Mouse (Mus musculus) hindbrain, embryonic 15.5 days (tissue): ENCODE results near the gene Gm10563. TPM values are rescaled to one million over a fixed set of nuclear protein-coding genes. Genes with fewer than 3 reads are reported as not detected.

Experiments
- ATAC-seq: fragments of 200-750 bp; cut with Nextera tagmentation; 2 replicates; pipeline ENCODE4 v1.8.0; 2017; ENCODE audit warnings: low read depth, moderate number of reproducible peaks, moderate TSS enrichment; ENCODE audit not compliant: low FRiP score
- H3K27ac ChIP-seq: fragments of 300-500 bp; sonication (generic); replicated peaks from 2 replicates; pipeline ENCODE4 v1.5.1; 2015; ENCODE audit warnings: mild to moderate bottlenecking, inconsistent platforms
- H3K27me3 ChIP-seq: fragments of 300-500 bp; sonication (generic); 2 replicates; pipeline ENCODE4 v1.6.1; 2015; ENCODE audit warnings: control low read depth, inconsistent platforms
- H3K36me3 ChIP-seq: fragments of 300-500 bp; sonication (generic); 2 replicates; pipeline ENCODE4 v1.6.1; 2015; ENCODE audit warnings: control low read depth, inconsistent platforms
- H3K4me1 ChIP-seq: fragments of 300-500 bp; sonication (generic); replicated peaks from 2 replicates; pipeline ENCODE4 v1.6.1; 2015; ENCODE audit warnings: control low read depth, inconsistent platforms
- H3K4me2 ChIP-seq: fragments of 300-500 bp; sonication (generic); 2 replicates; pipeline ENCODE4 v1.6.1; 2015; ENCODE audit warnings: moderate library complexity, mild to moderate bottlenecking, inconsistent platforms
- H3K4me3 ChIP-seq: fragments of 300-500 bp; sonication (generic); 2 replicates; pipeline ENCODE4 v1.5.1; 2015; ENCODE audit warnings: mild to moderate bottlenecking, inconsistent platforms
- H3K9ac ChIP-seq: fragments of 300-500 bp; sonication (generic); 2 replicates; pipeline ENCODE4 v1.6.1; 2015; ENCODE audit warnings: inconsistent platforms
- H3K9me3 ChIP-seq: fragments of 300-500 bp; sonication (generic); 2 replicates; pipeline ENCODE4 v1.6.1; 2016; ENCODE audit warnings: control low read depth, inconsistent platforms
- WGBS: fragments of 180-500 bp; shearing (Covaris S2); methylation state at CpG from one replicate; pipeline ENCODE4 v1.1.7; 2015; 5-methylcytosine and 5-hydroxymethylcytosine counted together
- polyA plus RNA-seq: library from polyadenylated mRNA; unstranded; fragments of >200 nt; fragmentation: Nextera tagmentation; extraction: Ambion mirVana; gene quantifications from 2 replicates; pipeline ENCODE4 v1.2.1, GENCODE M21; 2015

Gene Gm10563
- polyA plus RNA-seq, 1 experiment from 2014 or later: not detected

GRCm38 (mm10) chr4:155651553-155652269, 6.5 kb upstream of the Gm10563 start:
- ATAC-seq: no peak
- H3K27me3 ChIP-seq: peaks cover 58% of the 10 kb centered on the region
- peaks cover 57% of the 10 kb centered on the region for H3K36me3 ChIP-seq
- H3K4me2 ChIP-seq: no peak overlapping the region
- H3K9ac ChIP-seq: no peak overlapping the region
- 71% methylated on average over 15 of the region's 15 CpGs for WGBS
- no peaks in the 10 kb centered on the region for H3K9me3 ChIP-seq
- no peak overlapping the region for H3K4me3 ChIP-seq
- H3K27ac ChIP-seq: no peak overlapping the region
- H3K4me1 ChIP-seq: peaks cover 32% of the 10 kb centered on the region

DNA sequence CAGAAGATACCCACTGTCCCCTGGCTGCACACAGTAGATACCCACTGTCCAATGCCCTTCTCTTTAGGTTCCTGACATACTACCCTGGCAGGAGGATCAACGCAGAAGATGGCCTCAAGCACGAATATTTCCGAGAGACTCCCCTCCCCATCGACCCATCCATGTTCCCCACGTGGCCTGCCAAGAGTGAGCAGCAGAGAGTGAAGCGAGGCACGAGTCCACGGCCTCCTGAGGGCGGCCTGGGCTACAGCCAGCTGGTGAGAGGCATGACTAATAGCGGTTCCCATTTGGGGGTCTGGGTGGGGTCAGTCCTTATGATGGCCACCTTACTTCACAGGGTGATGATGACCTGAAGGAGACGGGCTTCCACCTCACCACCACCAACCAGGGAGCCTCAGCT, 4.1 kb upstream of the Gm10563 start:
- Histone ChIP-seq H3K4me2 (no peak overlapping the region), H3K9ac (no peak overlapping the region), H3K4me1 (peaks cover 20% of the 10 kb centered on the region), H3K36me3 (peaks cover 57% of the 10 kb centered on the region), H3K27me3 (peaks cover 35% of the 10 kb centered on the region), H3K9me3 (no peaks in the 10 kb centered on the region), H3K4me3 (no peak overlapping the region), H3K27ac (no peak overlapping the region)
- 93% methylated on average over 11 of the region's 11 CpGs for WGBS
- no peak for ATAC-seq

GRCm38 (mm10) chr4:155645721-155646120, 513 bp upstream of the Gm10563 start:
- H3K4me3 ChIP-seq: no peak overlapping the region
- H3K4me1 ChIP-seq: no peaks in the 10 kb centered on the region
- WGBS: 94% methylated on average over 5 of the region's 5 CpGs
- H3K36me3 ChIP-seq: peaks cover 81% of the 10 kb centered on the region
- no peak overlapping the region for H3K4me2 ChIP-seq
- no peaks in the 10 kb centered on the region for H3K9me3 ChIP-seq
- ATAC-seq: no peak
- no peak overlapping the region for H3K27ac ChIP-seq
- H3K9ac ChIP-seq: no peak overlapping the region
- H3K27me3 ChIP-seq: peaks cover 2% of the 10 kb centered on the region

GRCm38 (mm10) chr4:155643531-155643930, 1.7 kb downstream of the Gm10563 start:
- 83% methylated on average over 1 of the region's 1 CpGs for WGBS
- Histone ChIP-seq H3K9ac (no peak overlapping the region), H3K27ac (no peak overlapping the region), H3K27me3 (no peaks in the 10 kb centered on the region), H3K4me2 (no peak overlapping the region), H3K4me1 (no peaks in the 10 kb centered on the region), H3K36me3 (peaks cover 75% of the 10 kb centered on the region), H3K9me3 (no peaks in the 10 kb centered on the region), H3K4me3 (no peak overlapping the region)
- ATAC-seq: no peak

GRCm38 (mm10) chr4:155635766-155636499, 9.3 kb downstream of the Gm10563 start:
- no peak overlapping the region for H3K9ac ChIP-seq
- no peak overlapping the region for H3K4me3 ChIP-seq
- no peak overlapping the region for H3K4me2 ChIP-seq
- no peaks in the 10 kb centered on the region for H3K9me3 ChIP-seq
- peaks cover 78% of the 10 kb centered on the region for H3K36me3 ChIP-seq
- H3K27ac ChIP-seq: no peak overlapping the region
- H3K27me3 ChIP-seq: no peaks in the 10 kb centered on the region
- ATAC-seq: no peak
- no peaks in the 10 kb centered on the region for H3K4me1 ChIP-seq

- ATAC-seq: no peak
- peaks cover 73% of the 10 kb centered on the region for H3K36me3 ChIP-seq
- H3K4me3 ChIP-seq: no peak overlapping the region
- H3K4me1 ChIP-seq: peaks cover 4% of the 10 kb centered on the region
- H3K27ac ChIP-seq: no peak overlapping the region
- no peak overlapping the region for H3K4me2 ChIP-seq
- WGBS: 86% methylated on average over 6 of the region's 6 CpGs
- H3K27me3 ChIP-seq: no peaks in the 10 kb centered on the region
- no peak overlapping the region for H3K9ac ChIP-seq
- H3K9me3 ChIP-seq: no peaks in the 10 kb centered on the region
Measured at GRCm38 (mm10) chr4:155630267-155630666, 14.9 kb downstream of the Gm10563 start.

GRCm38 (mm10) chr4:155624338-155625291, 20.6 kb downstream of the Gm10563 start, which contains the start of gene Cdk11b:
TSS of gene Cdk11b (plus strand) at chr4:155624854.
- H3K27me3 ChIP-seq: no peaks in the 10 kb centered on the region
- peak; percentile 100 for ATAC-seq
- H3K4me1 ChIP-seq: peaks cover 14% of the 10 kb centered on the region
- H3K4me2 ChIP-seq: peak within 1 kb of the TSS; percentile 85
- H3K9me3 ChIP-seq: no peaks in the 10 kb centered on the region
- WGBS: under 1% methylated on average over 84 of the region's 84 CpGs
- H3K27ac ChIP-seq: peak within 1 kb of the TSS; percentile 90
- peak within 1 kb of the TSS; percentile 87 for H3K9ac ChIP-seq
- peak within 1 kb of the TSS; percentile 93 for H3K4me3 ChIP-seq
- H3K36me3 ChIP-seq: peaks cover 47% of the 10 kb centered on the region

- Histone ChIP-seq H3K27me3 (no peaks in the 10 kb centered on the region), H3K4me3 (no peak overlapping the region), H3K36me3 (peaks cover 75% of the 10 kb centered on the region), H3K27ac (no peak overlapping the region), H3K9ac (no peak overlapping the region), H3K9me3 (no peaks in the 10 kb centered on the region), H3K4me2 (no peak overlapping the region), H3K4me1 (peaks cover 1% of the 10 kb centered on the region; the same call in 1 of the 2 replicates)
- 97% methylated on average over 5 of the region's 5 CpGs for WGBS
- no peak for ATAC-seq
Measured at GRCm38 (mm10) chr4:155618321-155618720, 26.9 kb downstream of the Gm10563 start.

DNA sequence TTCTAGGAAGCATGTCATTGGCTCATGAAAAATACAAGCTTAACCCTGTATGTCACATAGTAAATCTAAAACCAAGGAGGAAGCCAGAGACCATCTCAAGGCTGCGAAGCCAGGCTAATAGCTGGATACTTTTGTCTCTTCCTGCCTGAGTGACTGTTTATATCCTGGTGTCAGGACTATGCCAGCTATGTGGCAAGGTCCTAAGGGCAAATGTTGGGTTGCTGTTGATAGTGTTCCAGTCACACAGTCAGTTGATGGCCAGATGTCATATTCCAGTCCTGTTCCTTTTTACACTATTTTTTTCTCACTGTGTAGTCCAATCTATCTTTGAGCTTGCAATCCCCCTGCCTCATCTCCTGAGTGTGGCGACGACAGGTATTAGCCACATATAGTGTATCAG, 31.9 kb downstream of the Gm10563 start:
- Histone ChIP-seq H3K9me3 (no peaks in the 10 kb centered on the region), H3K27me3 (no peaks in the 10 kb centered on the region), H3K9ac (no peak overlapping the region), H3K4me3 (no peak overlapping the region), H3K4me2 (no peak overlapping the region), H3K27ac (no peak overlapping the region), H3K36me3 (peaks cover 74% of the 10 kb centered on the region), H3K4me1 (no peaks in the 10 kb centered on the region)
- ATAC-seq: no peak
- WGBS: 97% methylated on average over 3 of the region's 3 CpGs

GRCm38 (mm10) chr4:155611860-155612259, 33.3 kb downstream of the Gm10563 start:
- H3K27ac ChIP-seq: no peak overlapping the region
- H3K36me3 ChIP-seq: peaks cover 60% of the 10 kb centered on the region
- H3K9me3 ChIP-seq: no peaks in the 10 kb centered on the region
- H3K4me2 ChIP-seq: no peak overlapping the region
- H3K27me3 ChIP-seq: no peaks in the 10 kb centered on the region
- ATAC-seq: no peak
- H3K4me1 ChIP-seq: no peaks in the 10 kb centered on the region
- no peak overlapping the region for H3K4me3 ChIP-seq
- no peak overlapping the region for H3K9ac ChIP-seq
- WGBS: 88% methylated on average over 3 of the region's 3 CpGs

DNA sequence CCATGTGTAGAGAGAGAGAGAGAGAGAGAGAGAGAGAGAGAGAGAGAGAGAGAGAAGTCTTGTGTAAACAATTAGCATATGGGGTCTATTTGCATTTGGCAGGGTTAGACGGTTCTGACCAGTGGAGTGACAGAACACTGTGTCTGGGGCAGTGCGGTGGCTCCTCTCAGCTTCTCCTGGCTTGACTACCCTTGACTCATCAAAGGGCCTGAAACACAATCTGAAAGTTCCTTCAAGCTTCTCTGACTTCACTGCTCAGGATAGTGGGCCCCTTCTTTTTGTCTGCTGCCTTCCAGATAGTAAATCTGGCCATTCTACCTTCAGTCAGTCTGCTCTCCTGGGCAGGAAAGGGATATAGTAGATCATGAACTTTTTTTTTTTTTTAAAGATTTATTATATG, 38.4 kb downstream of the Gm10563 start:
- no peak for ATAC-seq
- WGBS: 73% methylated on average over 2 of the region's 2 CpGs
- Histone ChIP-seq H3K27me3 (no peaks in the 10 kb centered on the region), H3K4me1 (peaks cover 21% of the 10 kb centered on the region), H3K4me2 (no peak overlapping the region), H3K27ac (no peak overlapping the region), H3K9ac (no peak overlapping the region), H3K4me3 (no peak overlapping the region), H3K9me3 (no peaks in the 10 kb centered on the region), H3K36me3 (peaks cover 18% of the 10 kb centered on the region)
